23 mouse cellular contexts compared by ENCODE assay signal in the genomic region with DNA sequence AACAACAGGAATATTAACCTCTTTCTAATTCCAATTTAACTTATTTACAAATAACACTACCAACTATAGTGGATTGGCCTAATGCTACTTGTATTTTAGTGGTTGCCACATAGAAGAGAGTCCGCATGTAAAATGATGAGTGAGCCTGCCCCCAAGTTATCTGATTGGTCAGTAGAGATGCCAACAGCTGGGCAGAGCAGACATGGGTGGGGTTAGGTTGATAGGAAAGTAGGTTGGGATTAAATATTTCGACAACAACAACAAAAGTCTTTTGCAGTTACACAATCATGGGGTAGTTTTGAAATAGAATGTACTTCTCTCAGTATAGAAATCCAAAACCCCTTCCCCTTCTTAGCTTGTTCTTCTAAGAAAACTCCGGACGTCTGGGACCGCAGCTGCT.
"Had no signal": no experiment of that assay in that cellular context is flagged by ENCODE, and none has a peak within 500 bp of the region (broad histone marks: within the 10 kb centered on the region; RNA-seq: fewer than 3 reads in every experiment).

No protein-coding gene starts in this region.

- ATAC-seq: intestine, embryonic 15.5 days; liver, postnatal 0 days; midbrain, embryonic 15.5 days had no signal

- H3K4me3 ChIP-seq: intestine, embryonic 15.5 days; limb, embryonic 10.5 days; limb, embryonic 13.5 days; midbrain, embryonic 12.5 days; midbrain, embryonic 15.5 days; myocyte; neural tube, embryonic 13.5 days; stomach, embryonic 15.5 days had no signal

- H3K9me3 ChIP-seq: intestine, embryonic 15.5 days; limb, embryonic 10.5 days; limb, embryonic 13.5 days; midbrain, embryonic 12.5 days; midbrain, embryonic 15.5 days; neural tube, embryonic 13.5 days; stomach, embryonic 15.5 days had no signal

- DNase-seq: kidney, adult 18-20 months; kidney, adult 9 months; kidney, postnatal 14 days; kidney, postnatal 4 days; liver, postnatal 0 days; lung, embryonic 14.5 days; lung, postnatal 10 days; retina, postnatal 1 day; right cerebral cortex, postnatal 25 days; spleen, adult 18-20 months; thymus, adult 18-20 months; thymus, postnatal 14 days; thymus, postnatal 4 days had no signal

- H3K4me1 ChIP-seq: intestine, embryonic 15.5 days; limb, embryonic 10.5 days; limb, embryonic 13.5 days; midbrain, embryonic 12.5 days; midbrain, embryonic 15.5 days; neural tube, embryonic 13.5 days; stomach, embryonic 15.5 days had no signal

- H3K27me3 ChIP-seq: intestine, embryonic 15.5 days; limb, embryonic 13.5 days; midbrain, embryonic 12.5 days; midbrain, embryonic 15.5 days; neural tube, embryonic 13.5 days; stomach, embryonic 15.5 days had no signal

- H3K4me2 ChIP-seq: intestine, embryonic 15.5 days; limb, embryonic 13.5 days; liver, embryonic 11.5 days; lung, embryonic 14.5 days; midbrain, embryonic 12.5 days; midbrain, embryonic 15.5 days; neural tube, embryonic 13.5 days; stomach, embryonic 15.5 days had no signal

- H3K9ac ChIP-seq: intestine, embryonic 15.5 days; limb, embryonic 13.5 days; liver, embryonic 14.5 days; liver, postnatal 0 days; lung, embryonic 14.5 days; midbrain, embryonic 12.5 days; midbrain, embryonic 15.5 days; neural tube, embryonic 13.5 days; stomach, embryonic 15.5 days had no signal

- H3K27ac ChIP-seq: intestine, embryonic 15.5 days; limb, embryonic 10.5 days; limb, embryonic 13.5 days; liver, embryonic 14.5 days; midbrain, embryonic 12.5 days; midbrain, embryonic 15.5 days; neural tube, embryonic 13.5 days; stomach, embryonic 15.5 days had no signal
